Mouse (Mus musculus) mesoderm, embryonic 11.5 days (tissue): ENCODE results near the gene Sprr2a2.
"Not testable (repeated sequence)": the region's sequence is repeated elsewhere in the genome, so short reads cannot be mapped to it uniquely, and the experiment has no call there.

Experiments
- DNase-seq: peaks from one replicate; pipeline ENCODE4 v3.0.0-alpha.2; 2012; ENCODE audit warnings: low read depth, low spot score

The Sprr2a2 gene

GRCm38 (mm10) chr3:92273504-92273903, 57.8 kb downstream of the Sprr2a2 start:
- not testable (repeated sequence) for DNase-seq

GRCm38 (mm10) chr3:92274018-92274417, 58.3 kb downstream of the Sprr2a2 start:
- DNase-seq: not testable (repeated sequence)

GRCm38 (mm10) chr3:92279663-92280062, 63.9 kb downstream of the Sprr2a2 start:
- DNase-seq: not testable (repeated sequence)

- not testable (repeated sequence) for DNase-seq
These were observed 65.4 kb downstream of the Sprr2a2 start for GRCm38 (mm10) chr3:92280963-92281606.

GRCm38 (mm10) chr3:92285101-92285500, 69.4 kb downstream of the Sprr2a2 start, which contains the start of gene Sprr2a3:
TSS of gene Sprr2a3 (plus strand) at chr3:92285417.
- not testable (repeated sequence) for DNase-seq

DNA sequence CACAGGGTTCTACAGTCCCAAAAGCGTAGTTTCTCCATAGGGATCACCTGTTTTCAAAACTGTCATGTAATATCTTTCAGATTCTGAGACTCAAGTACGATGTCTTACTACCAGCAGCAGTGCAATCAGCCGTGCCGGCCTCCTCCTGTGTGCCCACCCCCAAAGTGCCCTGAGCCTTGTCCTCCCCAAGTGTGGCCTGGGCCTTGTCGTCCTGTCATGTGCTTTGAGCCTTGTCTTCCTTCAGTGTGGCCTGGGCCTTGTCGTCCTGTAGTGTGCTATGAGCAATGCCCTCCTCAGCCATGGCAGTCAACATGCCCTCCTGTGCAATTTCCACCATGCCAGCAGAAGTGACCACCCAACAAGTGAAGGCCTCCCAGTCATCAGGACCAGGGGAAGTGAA, 72.8 kb downstream of the Sprr2a2 start:
- DNase-seq: not testable (repeated sequence)
